Mouse (Mus musculus) midbrain, embryonic 14.5 days (tissue): ENCODE data around the gene Cfd. TPM values are rescaled to one million over a fixed set of nuclear protein-coding genes. Genes with fewer than 3 reads are reported as not detected.
A peak's percentile ranks its signal among the peaks of the same experiment; 100 is the strongest.

Experiments
- ATAC-seq: fragments of 200-750 bp; cut with Nextera tagmentation; 2 replicates; pipeline ENCODE4 v1.8.0; 2017; ENCODE audit warnings: moderate number of reproducible peaks, moderate library complexity; ENCODE audit not compliant: low FRiP score, low TSS enrichment
- DNase-seq: peaks from one replicate; pipeline ENCODE4 v3.0.0-alpha.2; 2015
- H3K27ac ChIP-seq: fragments of 300-500 bp; sonication (generic); replicated peaks from 2 replicates; pipeline ENCODE4 v1.5.1; 2014; ENCODE audit warnings: mild to moderate bottlenecking, low read depth, low read length, moderate library complexity
- H3K27me3 ChIP-seq: fragments of 300-500 bp; sonication (generic); 2 replicates; pipeline ENCODE4 v1.6.1; 2014; ENCODE audit warnings: low read length, control low read depth, mixed read lengths; ENCODE audit not compliant: control insufficient read depth, insufficient read depth
- H3K36me3 ChIP-seq: fragments of 300-500 bp; sonication (generic); 2 replicates; pipeline ENCODE4 v1.6.1; 2014; ENCODE audit warnings: low read length, control low read depth; ENCODE audit not compliant: control insufficient read depth, insufficient read depth
- H3K4me1 ChIP-seq: fragments of 300-500 bp; sonication (generic); 2 replicates; pipeline ENCODE4 v1.6.1; 2014; ENCODE audit warnings: mild to moderate bottlenecking, antibody characterized with exemption, low read length, control low read depth; ENCODE audit not compliant: control insufficient read depth, insufficient read depth
- H3K4me2 ChIP-seq: fragments of 300-500 bp; sonication (generic); 2 replicates; pipeline ENCODE4 v1.6.1; 2014; ENCODE audit warnings: mild to moderate bottlenecking, low read length, moderate library complexity
- H3K4me3 ChIP-seq: fragments of 300-500 bp; sonication (generic); replicated peaks from 2 replicates; pipeline ENCODE4 v1.5.1; 2014; ENCODE audit warnings: low read depth, low read length
- H3K9ac ChIP-seq: fragments of 300-500 bp; sonication (generic); replicated peaks from 2 replicates; pipeline ENCODE4 v1.6.1; 2014; ENCODE audit warnings: mild to moderate bottlenecking, low read length, moderate library complexity
- H3K9me3 ChIP-seq: fragments of 300-500 bp; sonication (generic); 2 replicates; pipeline ENCODE4 v1.6.1; 2016; ENCODE audit warnings: low read length, control low read depth, mixed read lengths; ENCODE audit not compliant: control insufficient read depth
- WGBS: fragments of 180-500 bp; shearing (Covaris S2); extraction: QIAGEN DNeasy Blood & Tissue Kit; methylation state at CpG from one replicate; pipeline ENCODE4 v1.1.7; 2014; 5-methylcytosine and 5-hydroxymethylcytosine counted together
- polyA plus RNA-seq: library from polyadenylated mRNA; unstranded; fragments of >200 nt; fragmentation: Nextera tagmentation; extraction: Ambion mirVana; gene quantifications from 2 replicates; pipeline ENCODE4 v1.2.1, GENCODE M21; 2014

The Cfd gene
- polyA plus RNA-seq, 1 experiment from 2014 or later = not detected

DNA sequence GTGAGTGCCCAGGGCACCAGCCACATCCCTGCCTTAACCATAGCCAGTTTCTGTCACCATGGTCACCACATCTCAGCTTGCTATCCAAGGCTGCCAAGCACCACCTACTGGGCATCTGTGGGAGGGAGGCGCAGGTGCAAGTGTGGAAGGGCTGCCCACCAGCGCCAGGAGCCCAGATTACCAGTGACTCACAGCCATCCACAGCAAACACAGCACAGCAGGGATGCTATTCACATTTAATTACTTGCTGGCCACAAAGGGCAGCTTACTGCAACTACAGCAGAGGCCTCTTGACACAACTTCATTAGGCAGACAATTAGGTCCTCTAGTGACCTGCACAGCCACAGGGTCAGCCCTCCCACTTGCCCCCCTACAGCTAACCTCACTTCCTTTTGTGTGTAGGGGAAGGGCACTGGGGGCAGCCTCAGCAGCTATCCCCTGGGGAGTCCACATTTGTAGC is 10.3 kb downstream of the Cfd start:
- Histone ChIP-seq H3K4me1 (0 out of 2 replicates have a peak, but pooled peaks cover 9% of the 10 kb centered on the region), H3K9ac (no peak overlapping the region), H3K9me3 (no peaks in the 10 kb centered on the region), H3K27ac (peak overlapping the region; percentile 57), H3K4me3 (no peak overlapping the region), H3K36me3 (peaks cover 64% of the 10 kb centered on the region), H3K27me3 (no peaks in the 10 kb centered on the region), H3K4me2 (no peak overlapping the region)
- ATAC-seq (peak; percentile 48), DNase-seq (peak; percentile 75)
- 10% methylated on average over 2 of the region's 2 CpGs for WGBS

DNA sequence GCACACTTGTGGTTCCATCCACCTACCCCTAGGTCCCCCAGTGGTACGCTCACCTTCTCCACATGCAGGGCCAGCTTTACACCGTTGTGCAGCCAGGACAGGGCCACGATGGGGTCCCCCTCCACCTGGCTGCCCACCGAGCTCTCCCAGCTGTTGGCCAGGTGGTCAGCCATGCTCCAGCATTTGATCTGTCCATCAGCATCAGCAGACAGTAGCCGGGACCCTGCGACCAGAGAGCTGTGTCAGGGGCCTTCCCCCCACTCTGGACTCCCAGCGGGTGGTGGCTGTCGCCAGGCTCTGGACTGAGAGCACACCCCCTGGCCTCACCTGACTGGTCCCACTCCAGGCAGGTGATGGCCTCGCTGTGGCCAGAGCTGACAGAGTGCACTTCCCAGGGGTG is 16.1 kb downstream of the Cfd start:
- 94% methylated on average over 9 of the region's 9 CpGs for WGBS

DNA sequence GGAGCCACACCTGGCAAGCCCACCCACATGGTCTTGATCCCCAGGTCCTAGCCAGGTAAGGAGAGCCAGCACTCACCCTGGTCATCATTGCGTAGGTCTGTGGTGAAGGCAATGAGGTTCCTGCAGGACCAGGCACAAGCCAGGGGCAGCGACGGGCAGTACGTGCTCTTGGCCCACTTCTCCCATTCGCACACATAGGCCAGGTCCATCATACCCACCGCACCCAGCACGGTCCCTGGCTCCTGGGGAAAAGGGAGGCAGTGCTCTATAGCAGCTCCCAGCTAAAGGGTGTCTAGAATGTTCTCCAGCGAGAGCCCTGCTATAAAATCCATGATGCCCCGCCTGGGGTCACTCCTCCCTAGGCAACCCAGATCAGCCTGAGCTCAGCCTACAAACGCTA is 16.8 kb downstream of the Cfd start:
- Histone ChIP-seq H3K4me1 (peaks cover 3% of the 10 kb centered on the region; the same call in 1 of the 2 replicates), H3K9me3 (no peaks in the 10 kb centered on the region), H3K27me3 (no peaks in the 10 kb centered on the region), H3K9ac (no peak overlapping the region), H3K36me3 (peaks cover 59% of the 10 kb centered on the region), H3K4me2 (no peak overlapping the region), H3K4me3 (no peak overlapping the region), H3K27ac (no peak overlapping the region)
- WGBS = 90% methylated on average over 10 of the region's 10 CpGs
- ATAC-seq = no peak
- no peak for DNase-seq

More for the DNA sequence above, 16.1 kb downstream of the Cfd start:
- H3K4me2 ChIP-seq = no peak overlapping the region
- no peak overlapping the region for H3K27ac ChIP-seq
- DNase-seq (no peak), ATAC-seq (no peak)
- H3K4me1 ChIP-seq = peaks cover 3% of the 10 kb centered on the region; the same call in 1 of the 2 replicates
- no peaks in the 10 kb centered on the region for H3K27me3 ChIP-seq
- peaks cover 57% of the 10 kb centered on the region for H3K36me3 ChIP-seq
- no peaks in the 10 kb centered on the region for H3K9me3 ChIP-seq
- no peak overlapping the region for H3K9ac ChIP-seq
- H3K4me3 ChIP-seq = no peak overlapping the region

DNA sequence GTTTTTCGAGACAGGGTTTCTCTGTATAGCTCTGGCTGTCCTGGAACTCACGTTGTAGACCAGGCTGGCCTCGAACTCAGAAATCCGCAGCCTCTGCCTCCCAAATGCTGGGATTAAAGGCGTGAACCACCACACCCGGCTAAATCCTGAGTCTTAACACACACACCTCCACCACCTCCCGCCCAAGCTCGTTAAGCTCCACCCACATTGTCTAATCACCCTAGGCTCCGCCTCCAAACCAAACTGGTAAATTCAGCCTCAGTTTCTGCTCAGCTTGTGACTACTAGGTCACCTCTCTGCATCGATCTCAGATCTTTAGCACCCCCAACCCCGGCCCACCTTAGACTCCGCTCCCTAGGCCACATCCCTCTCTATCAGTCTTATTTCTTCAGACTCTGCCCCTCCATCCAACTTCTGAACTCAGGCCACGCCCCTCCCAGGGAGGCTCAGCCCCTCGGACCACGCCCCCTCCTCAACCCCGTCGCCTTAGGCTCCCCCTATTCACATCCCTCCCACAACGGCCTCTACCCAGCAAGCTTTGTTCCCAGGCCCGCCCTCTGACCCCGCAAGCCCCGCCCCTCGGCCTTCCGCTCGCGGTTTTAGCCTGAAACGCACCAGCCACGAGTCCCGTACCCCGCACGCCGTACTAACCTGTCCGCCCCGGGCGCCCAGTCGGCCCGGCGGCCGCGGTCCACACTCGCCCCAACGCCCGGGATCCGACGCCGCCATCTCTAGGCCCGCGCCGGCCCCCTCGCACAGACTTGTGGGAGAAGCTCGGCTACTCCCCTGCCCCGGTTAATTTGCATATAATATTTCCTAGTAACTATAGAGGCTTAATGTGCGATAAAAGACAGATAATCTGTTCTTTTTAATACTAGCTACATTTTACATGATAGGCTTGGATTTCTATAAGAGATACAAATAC is 17.8 kb downstream of the Cfd start, which contains the start of gene Med16:
TSS of gene Med16 (minus strand) at position 757 of the 925 bp plus-strand sequence.
- DNase-seq (peak; percentile 95), ATAC-seq (peak; percentile 93)
- Histone ChIP-seq H3K4me2 (peak within 1 kb of the TSS; percentile 53), H3K27ac (peak within 1 kb of the TSS; percentile 97), H3K27me3 (no peaks in the 10 kb centered on the region), H3K36me3 (peaks cover 50% of the 10 kb centered on the region), H3K9me3 (no peaks in the 10 kb centered on the region), H3K9ac (peak within 1 kb of the TSS; percentile 82), H3K4me3 (peak within 1 kb of the TSS; percentile 58), H3K4me1 (peaks cover 3% of the 10 kb centered on the region; the same call in 1 of the 2 replicates)
- 2% methylated on average over 52 of the region's 52 CpGs for WGBS

DNA sequence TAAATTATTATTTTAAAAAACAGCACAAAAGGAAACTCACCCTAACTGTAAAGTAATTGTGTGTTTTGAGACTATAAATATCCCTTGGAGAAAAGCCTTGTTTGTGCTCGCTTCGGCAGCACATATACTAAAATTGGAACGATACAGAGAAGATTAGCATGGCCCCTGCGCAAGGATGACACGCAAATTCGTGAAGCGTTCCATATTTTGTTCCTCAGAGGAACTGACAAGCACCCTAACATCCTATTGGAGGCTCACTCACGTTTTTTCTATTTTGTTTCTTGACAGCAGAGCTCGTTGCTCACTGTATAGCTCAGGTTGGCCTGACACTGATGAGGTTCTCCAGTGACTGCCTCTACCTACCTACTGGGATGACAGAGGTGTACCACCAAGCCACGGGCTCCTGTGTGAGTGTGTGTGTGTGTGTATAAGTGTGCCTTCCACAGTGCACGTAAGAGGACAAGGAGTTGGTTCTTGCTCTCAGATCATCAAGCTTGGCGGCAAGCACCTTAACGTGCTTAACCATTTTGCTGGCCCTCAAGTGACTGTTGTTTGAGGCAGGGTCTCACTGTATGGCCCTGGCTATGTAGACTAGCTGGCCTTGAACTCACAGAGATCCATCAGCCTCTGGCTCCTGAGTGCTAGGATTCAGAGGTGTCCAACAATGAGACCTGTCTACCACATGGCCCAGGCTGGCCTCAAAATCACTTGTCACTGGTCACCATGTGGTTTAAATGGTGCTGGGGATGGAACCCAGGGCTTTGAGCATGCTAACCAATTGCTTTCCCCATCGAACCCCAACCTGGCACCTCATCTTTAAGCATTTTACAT is 18.7 kb downstream of the Cfd start:
- WGBS = 23% methylated on average over 14 of the region's 14 CpGs
- Histone ChIP-seq H3K27me3 (no peaks in the 10 kb centered on the region), H3K27ac (peak overlapping the region; percentile 97), H3K9me3 (no peaks in the 10 kb centered on the region), H3K4me3 (peak overlapping the region; percentile 58), H3K4me1 (peaks cover 9% of the 10 kb centered on the region), H3K9ac (peak overlapping the region; percentile 82), H3K4me2 (peak overlapping the region; percentile 53), H3K36me3 (peaks cover 45% of the 10 kb centered on the region)
- DNase-seq (no peak), ATAC-seq (peak; percentile 66)

DNA sequence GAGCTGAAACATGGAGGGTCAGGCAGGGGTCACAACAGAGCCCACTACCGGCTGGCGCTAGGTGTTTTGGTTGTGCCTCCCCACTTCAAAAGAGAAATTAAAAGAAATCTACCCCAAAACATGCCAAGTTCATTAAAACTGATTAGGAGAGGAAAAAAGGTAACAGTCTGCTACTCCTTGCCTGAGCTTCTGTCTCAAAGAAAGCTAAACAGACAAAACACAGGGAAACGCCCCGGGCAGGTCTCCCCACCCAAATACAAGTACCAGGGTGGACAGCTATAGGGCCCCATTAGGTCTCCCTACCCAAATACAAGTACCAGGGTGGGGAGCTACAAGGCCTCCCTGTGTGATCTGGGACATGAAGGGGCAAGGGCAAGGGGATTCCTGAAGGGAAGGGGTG is 19.9 kb downstream of the Cfd start, which contains the start of gene Gm26602:
TSS of gene Gm26602 (plus strand) at position 301 of the 400 bp plus-strand sequence.
- peak within 1 kb of the TSS; percentile 82; the same call in 1 of the 2 replicates for H3K9ac ChIP-seq
- peaks cover 35% of the 10 kb centered on the region for H3K36me3 ChIP-seq
- H3K4me3 ChIP-seq = 0 out of 2 replicates have a peak within 1 kb of the TSS, but pooled peaks have one; percentile 58
- no peaks in the 10 kb centered on the region for H3K9me3 ChIP-seq
- H3K27ac ChIP-seq = peak within 1 kb of the TSS; percentile 97
- no peak for DNase-seq
- no peak within 1 kb of the TSS; the same call in 1 of the 2 replicates for H3K4me2 ChIP-seq
- peaks cover 19% of the 10 kb centered on the region for H3K4me1 ChIP-seq
- no peak for ATAC-seq
- WGBS = 96% methylated on average over 4 of the region's 4 CpGs
- no peaks in the 10 kb centered on the region for H3K27me3 ChIP-seq

DNA sequence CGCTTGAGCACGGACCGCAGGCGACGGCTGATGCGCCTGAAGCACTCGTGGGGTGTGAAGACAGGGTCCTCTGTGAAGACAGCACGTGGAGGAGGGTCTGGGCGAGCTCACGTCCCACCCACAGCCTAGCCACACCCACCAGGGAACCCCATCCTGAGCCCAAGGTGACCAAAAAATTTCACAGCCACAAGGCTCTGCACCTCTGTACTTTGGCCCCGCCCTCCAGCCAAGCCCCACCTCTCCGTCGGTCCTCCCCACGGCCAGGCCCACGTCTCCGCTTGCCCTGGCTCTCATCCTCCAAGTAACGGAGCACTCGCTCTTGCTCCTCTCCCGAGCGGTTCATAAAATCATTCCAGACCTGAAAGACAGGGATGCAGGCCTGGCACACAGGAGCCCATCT is 21.8 kb downstream of the Cfd start:
- 65% methylated on average over 20 of the region's 20 CpGs for WGBS
- Histone ChIP-seq H3K4me3 (no peak overlapping the region), H3K9me3 (no peaks in the 10 kb centered on the region), H3K4me1 (peaks cover 25% of the 10 kb centered on the region), H3K4me2 (no peak overlapping the region), H3K9ac (no peak overlapping the region), H3K36me3 (peaks cover 21% of the 10 kb centered on the region), H3K27me3 (no peaks in the 10 kb centered on the region), H3K27ac (no peak overlapping the region)
- DNase-seq (no peak), ATAC-seq (no peak)
